Mouse (Mus musculus) limb, embryonic 13.5 days (tissue): ENCODE measurements around the gene Fam78b. TPM values are rescaled to one million over a fixed set of nuclear protein-coding genes. Genes with fewer than 3 reads are reported as not detected.

Experiments
- ATAC-seq: fragments of 200-750 bp; cut with Nextera tagmentation; 2 replicates; pipeline ENCODE4 v1.8.0; 2017; ENCODE audit warnings: low read depth, moderate number of reproducible peaks, moderate TSS enrichment; ENCODE audit not compliant: low FRiP score
- H3K27ac ChIP-seq: fragments of 300-500 bp; sonication (generic); 2 replicates; pipeline ENCODE4 v1.5.1; 2015; ENCODE audit warnings: inconsistent platforms, mild to moderate bottlenecking, moderate library complexity
- H3K27me3 ChIP-seq: fragments of 300-500 bp; sonication (generic); 2 replicates; pipeline ENCODE4 v1.6.1; 2015; ENCODE audit warnings: mild to moderate bottlenecking, inconsistent platforms
- H3K36me3 ChIP-seq: fragments of 300-500 bp; sonication (generic); 2 replicates; pipeline ENCODE4 v1.6.1; 2015; ENCODE audit warnings: inconsistent platforms, mild to moderate bottlenecking, moderate library complexity
- H3K4me1 ChIP-seq: fragments of 300-500 bp; sonication (generic); 2 replicates; pipeline ENCODE4 v1.6.1; 2015; ENCODE audit warnings: inconsistent platforms
- H3K4me2 ChIP-seq: fragments of 300-500 bp; sonication (generic); replicated peaks from 2 replicates; pipeline ENCODE4 v1.6.1; 2015; ENCODE audit warnings: inconsistent platforms, mild to moderate bottlenecking, moderate library complexity
- H3K4me3 ChIP-seq: fragments of 300-500 bp; sonication (generic); 2 replicates; pipeline ENCODE4 v1.5.1; 2015; ENCODE audit warnings: moderate library complexity, mild to moderate bottlenecking, inconsistent platforms
- H3K9ac ChIP-seq: fragments of 300-500 bp; sonication (generic); 2 replicates; pipeline ENCODE4 v1.6.1; 2015; ENCODE audit warnings: mild to moderate bottlenecking, inconsistent platforms
- H3K9me3 ChIP-seq: fragments of 300-500 bp; sonication (generic); 2 replicates; pipeline ENCODE4 v1.6.1; 2016; ENCODE audit warnings: inconsistent platforms
- WGBS: fragments of 180-500 bp; shearing (Covaris S2); methylation state at CpG from one replicate; pipeline ENCODE4 v1.1.7; 2015; 5-methylcytosine and 5-hydroxymethylcytosine counted together
- polyA plus RNA-seq: library from polyadenylated mRNA; unstranded; fragments of >200 nt; fragmentation: Nextera tagmentation; extraction: Ambion mirVana; gene quantifications from 2 replicates; pipeline ENCODE4 v1.2.1, GENCODE M21; 2015

Gene Fam78b
- 0.31 and 0.51 TPM in 2 replicates for polyA plus RNA-seq

GRCm38 (mm10) chr1:167001174-167001843 is at the start of gene Fam78b:
TSS of gene Fam78b (plus strand) at chr1:167001417.
- Histone ChIP-seq H3K27me3 (peaks cover 44% of the 10 kb centered on the region), H3K4me3 (peak within 1 kb of the TSS; percentile 79), H3K4me2 (peak within 1 kb of the TSS; percentile 95), H3K9me3 (no peaks in the 10 kb centered on the region), H3K27ac (no peak within 1 kb of the TSS; the same call in 1 of the 2 replicates), H3K36me3 (no peaks in the 10 kb centered on the region), H3K4me1 (peaks cover 11% of the 10 kb centered on the region), H3K9ac (peak within 1 kb of the TSS; percentile 76)
- ATAC-seq: peak; percentile 37
- under 1% methylated on average over 61 of the region's 85 CpGs for WGBS

- no peak; the same call in 1 of the 2 replicates for ATAC-seq
Observed at GRCm38 (mm10) chr1:166964508-166964907, 36.7 kb upstream of the Fam78b start.

GRCm38 (mm10) chr1:166968271-166968670 is 32.9 kb upstream of the Fam78b start:
- no peak for ATAC-seq
- Histone ChIP-seq H3K9me3 (no peaks in the 10 kb centered on the region), H3K27me3 (no peaks in the 10 kb centered on the region), H3K4me3 (no peak overlapping the region), H3K4me1 (no peaks in the 10 kb centered on the region), H3K9ac (no peak overlapping the region), H3K36me3 (no peaks in the 10 kb centered on the region), H3K4me2 (no peak overlapping the region), H3K27ac (no peak overlapping the region)
- WGBS: 77% methylated on average over 5 of the region's 5 CpGs

More at GRCm38 (mm10) chr1:166964508-166964907, 36.7 kb upstream of the Fam78b start:
- Histone ChIP-seq H3K9ac (no peak overlapping the region), H3K4me1 (no peaks in the 10 kb centered on the region), H3K9me3 (no peaks in the 10 kb centered on the region), H3K4me2 (no peak overlapping the region), H3K4me3 (no peak overlapping the region), H3K27ac (no peak overlapping the region), H3K36me3 (no peaks in the 10 kb centered on the region), H3K27me3 (no peaks in the 10 kb centered on the region)
- 31% methylated on average over 10 of the region's 10 CpGs for WGBS

- no peak overlapping the region for H3K9ac ChIP-seq
- 92% methylated on average over 3 of the region's 3 CpGs for WGBS
- H3K27me3 ChIP-seq: no peaks in the 10 kb centered on the region
- ATAC-seq: no peak
- H3K4me2 ChIP-seq: no peak overlapping the region
- no peak overlapping the region for H3K4me3 ChIP-seq
- H3K36me3 ChIP-seq: no peaks in the 10 kb centered on the region
- H3K4me1 ChIP-seq: no peaks in the 10 kb centered on the region
- H3K9me3 ChIP-seq: no peaks in the 10 kb centered on the region
- no peak overlapping the region for H3K27ac ChIP-seq
Observed at GRCm38 (mm10) chr1:166973731-166974130, 27.5 kb upstream of the Fam78b start.

- ATAC-seq: no peak
- whole genome bisulfite sequencing: 75% methylated on average over 5 of the region's 5 CpGs
- Histone ChIP-seq H3K4me3 (no peak overlapping the region), H3K9me3 (no peaks in the 10 kb centered on the region), H3K4me1 (no peaks in the 10 kb centered on the region), H3K36me3 (no peaks in the 10 kb centered on the region), H3K27ac (no peak overlapping the region), H3K9ac (no peak overlapping the region), H3K4me2 (no peak overlapping the region), H3K27me3 (no peaks in the 10 kb centered on the region)
Observed at GRCm38 (mm10) chr1:166978611-166979010, 22.6 kb upstream of the Fam78b start.

GRCm38 (mm10) chr1:166994266-166994665 is 7.0 kb upstream of the Fam78b start:
- 37% methylated on average over 5 of the region's 5 CpGs for WGBS
- ATAC-seq: no peak
- H3K36me3 ChIP-seq: no peaks in the 10 kb centered on the region
- no peaks in the 10 kb centered on the region for H3K9me3 ChIP-seq
- peaks cover 8% of the 10 kb centered on the region; the same call in 1 of the 2 replicates for H3K27me3 ChIP-seq
- no peak overlapping the region for H3K27ac ChIP-seq
- no peak overlapping the region for H3K4me3 ChIP-seq
- H3K4me2 ChIP-seq: no peak overlapping the region
- H3K4me1 ChIP-seq: no peaks in the 10 kb centered on the region
- no peak overlapping the region for H3K9ac ChIP-seq

- ATAC-seq: no peak
- H3K27me3 ChIP-seq: peaks cover 15% of the 10 kb centered on the region
- WGBS: 91% methylated on average over 8 of the region's 8 CpGs
- H3K9ac ChIP-seq: no peak overlapping the region
- H3K36me3 ChIP-seq: no peaks in the 10 kb centered on the region
- H3K4me3 ChIP-seq: no peak overlapping the region
- H3K4me1 ChIP-seq: no peaks in the 10 kb centered on the region
- no peak overlapping the region for H3K27ac ChIP-seq
- no peaks in the 10 kb centered on the region for H3K9me3 ChIP-seq
- no peak overlapping the region for H3K4me2 ChIP-seq
Observed at GRCm38 (mm10) chr1:166996250-166996649, 5.0 kb upstream of the Fam78b start.

GRCm38 (mm10) chr1:166996811-166997210 is 4.4 kb upstream of the Fam78b start:
- Histone ChIP-seq H3K9ac (no peak overlapping the region), H3K27ac (no peak overlapping the region), H3K4me2 (no peak overlapping the region), H3K9me3 (no peaks in the 10 kb centered on the region), H3K4me1 (peaks cover 5% of the 10 kb centered on the region), H3K36me3 (no peaks in the 10 kb centered on the region), H3K27me3 (peaks cover 21% of the 10 kb centered on the region), H3K4me3 (no peak overlapping the region)
- ATAC-seq: no peak
- WGBS: 76% methylated on average over 7 of the region's 7 CpGs

- Histone ChIP-seq H3K4me2 (peak overlapping the region; percentile 95), H3K9me3 (no peaks in the 10 kb centered on the region), H3K36me3 (no peaks in the 10 kb centered on the region), H3K4me3 (peak overlapping the region; percentile 79), H3K4me1 (peaks cover 11% of the 10 kb centered on the region), H3K9ac (peak overlapping the region; percentile 76), H3K27ac (no peak overlapping the region; the same call in 1 of the 2 replicates), H3K27me3 (peaks cover 44% of the 10 kb centered on the region)
- peak; percentile 83 for ATAC-seq
- WGBS: under 1% methylated on average over 33 of the region's 76 CpGs
Observed at GRCm38 (mm10) chr1:167000529-167001173, 566 bp upstream of the Fam78b start.

GRCm38 (mm10) chr1:167001844-167002485 is 748 bp downstream of the Fam78b start:
- no peaks in the 10 kb centered on the region for H3K9me3 ChIP-seq
- no peak for ATAC-seq
- peak overlapping the region; percentile 79 for H3K4me3 ChIP-seq
- H3K9ac ChIP-seq: peak overlapping the region; percentile 76
- WGBS: 3% methylated on average over 30 of the region's 30 CpGs
- no peak overlapping the region for H3K27ac ChIP-seq
- no peaks in the 10 kb centered on the region for H3K36me3 ChIP-seq
- peak overlapping the region; percentile 95 for H3K4me2 ChIP-seq
- peaks cover 11% of the 10 kb centered on the region for H3K4me1 ChIP-seq
- peaks cover 44% of the 10 kb centered on the region for H3K27me3 ChIP-seq

GRCm38 (mm10) chr1:167002486-167002850 is 1.3 kb downstream of the Fam78b start:
- no peaks in the 10 kb centered on the region for H3K36me3 ChIP-seq
- H3K9me3 ChIP-seq: no peaks in the 10 kb centered on the region
- peak; percentile 21 for ATAC-seq
- H3K27ac ChIP-seq: no peak overlapping the region
- H3K4me1 ChIP-seq: peaks cover 11% of the 10 kb centered on the region
- 2% methylated on average over 19 of the region's 19 CpGs for WGBS
- H3K9ac ChIP-seq: no peak overlapping the region
- peak overlapping the region; percentile 79 for H3K4me3 ChIP-seq
- peaks cover 44% of the 10 kb centered on the region for H3K27me3 ChIP-seq
- H3K4me2 ChIP-seq: peak overlapping the region; percentile 95

GRCm38 (mm10) chr1:167004621-167005020 is 3.4 kb downstream of the Fam78b start:
- Histone ChIP-seq H3K36me3 (no peaks in the 10 kb centered on the region), H3K4me3 (no peak overlapping the region), H3K4me2 (no peak overlapping the region), H3K9ac (no peak overlapping the region), H3K4me1 (peaks cover 11% of the 10 kb centered on the region), H3K9me3 (no peaks in the 10 kb centered on the region), H3K27me3 (peaks cover 33% of the 10 kb centered on the region), H3K27ac (no peak overlapping the region)
- no peak for ATAC-seq
- WGBS: 68% methylated on average over 2 of the region's 2 CpGs
